Mouse (Mus musculus): ENCODE measurements around the gene Csad.

DNA sequence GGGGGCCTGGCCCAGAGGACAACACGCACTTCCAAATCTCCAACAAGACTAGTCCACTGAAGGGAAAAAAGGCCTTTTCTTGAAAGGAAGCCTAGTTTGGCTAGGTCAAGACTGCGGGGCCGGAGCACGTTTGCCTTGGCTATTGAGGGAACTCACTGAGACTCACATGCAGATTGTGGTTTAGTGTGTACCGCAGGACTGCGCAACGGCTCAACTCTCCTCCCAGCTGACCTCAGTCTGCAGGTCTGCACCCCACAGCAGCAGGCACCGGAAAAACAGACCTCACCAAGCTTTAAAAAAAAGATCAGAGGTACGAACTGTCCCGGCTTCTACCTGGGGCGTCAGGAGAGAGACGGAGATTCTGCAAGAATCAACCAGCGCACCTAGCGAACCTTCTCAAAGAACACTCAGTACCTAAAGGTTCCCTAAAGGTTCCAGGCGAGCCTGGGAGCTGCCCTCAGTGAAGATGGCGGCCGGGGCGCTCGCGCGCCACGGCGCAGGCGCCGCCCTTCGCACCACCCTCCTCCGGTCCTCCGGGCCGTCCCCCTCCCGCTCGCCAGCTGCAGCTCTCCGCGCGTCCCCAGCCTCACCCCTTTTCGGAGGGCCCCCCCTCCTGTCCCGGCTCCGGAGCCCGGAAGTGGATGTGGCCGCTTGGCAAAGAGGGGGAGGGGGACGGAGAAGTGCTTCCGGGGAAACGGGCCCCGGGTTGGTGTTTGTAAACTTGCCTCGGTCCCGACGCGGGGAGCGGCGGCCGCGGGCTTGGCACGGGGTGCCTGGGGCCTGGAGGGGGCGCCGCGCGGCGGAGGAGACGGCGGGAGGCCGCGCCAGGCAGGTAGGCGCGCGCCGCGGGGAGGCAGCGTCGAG, 1.3 kb downstream of the Csad start, which contains the start of gene Zfp740:
- TF ChIP-seq CTCF (IDR thresholded peaks at IDR 0.05; ENCODE audit: extremely low read depth, insufficient read depth, low read length) = no peak
- TF ChIP-seq POLR2A (IDR thresholded peaks at IDR 0.05; ENCODE audit: extremely low read depth, insufficient read depth, low read length) = peak; percentile 56

All from cortical plate, adult 2 months (tissue).